Mouse (Mus musculus) bone marrow, adult 2 months (tissue): ENCODE results near the gene Faap100. TPM values are rescaled to one million over a fixed set of nuclear protein-coding genes. Genes with fewer than 3 reads are reported as not detected.
"Not testable (repeated sequence)": the region's sequence is repeated elsewhere in the genome, so short reads cannot be mapped to it uniquely, and the experiment has no call there.

Experiments
- H3K27ac ChIP-seq: fragments of 200-500 bp; 2 replicates; pipeline ENCODE4 v1.5.1; 2012; ENCODE audit warnings: low read depth, mild to moderate bottlenecking, control low read depth, inconsistent platforms, low read length; ENCODE audit not compliant: control insufficient read depth, poor library complexity, insufficient read depth
- H3K4me1 ChIP-seq: fragments of 200-500 bp; 2 replicates; pipeline ENCODE4 v1.6.1; 2011; ENCODE audit warnings: low read length; ENCODE audit not compliant: control insufficient read depth, insufficient read depth
- H3K4me3 ChIP-seq: fragments of 200-500 bp; replicated peaks from 2 replicates; pipeline ENCODE3; 2011; ENCODE audit warnings: mild to moderate bottlenecking, low read depth, low read length, control low read depth; ENCODE audit not compliant: control insufficient read depth
- CTCF ChIP-seq: fragments of 200-500 bp; IDR thresholded peaks from 2 replicates; pipeline ENCODE4 v1.5.1; 2011; ENCODE audit warnings: low read length, control low read depth; ENCODE audit not compliant: control insufficient read depth, insufficient read depth
- POLR2A ChIP-seq: fragments of 200-500 bp; IDR thresholded peaks from 2 replicates; pipeline ENCODE4 v1.6.1; 2011; ENCODE audit warnings: low read depth, mild to moderate bottlenecking, control low read depth, low read length, borderline replicate concordance; ENCODE audit not compliant: control insufficient read depth
- WGBS: fragments of 180-500 bp; shearing (Covaris S2); methylation state at CpG from one replicate; pipeline ENCODE4 v1.1.7; 2018; 5-methylcytosine and 5-hydroxymethylcytosine counted together
- polyA plus RNA-seq: library from polyadenylated mRNA; stranded (reverse); fragments of >200 nt; gene quantifications from 2 replicates; pipeline ENCODE4 v1.2.4, GENCODE M21; 2011; ENCODE audit warnings: low replicate concordance; ENCODE audit not compliant: missing spikeins, insufficient read depth, insufficient read length

Faap100 gene
- polyA plus RNA-seq, 1 experiment: 10.9 TPM

GRCm38 (mm10) chr11:120347791-120348683 is 30.5 kb downstream of the Faap100 start, which contains the start of gene Actg1:
TSS of gene Actg1 (minus strand) at chr11:120348542.
- Histone ChIP-seq H3K27ac (peak within 1 kb of the TSS; percentile 100), H3K4me1 (peaks cover 4% of the 10 kb centered on the region; the same call in 1 of the 2 replicates), H3K4me3 (peak within 1 kb of the TSS; percentile 92)
- no peak for TF ChIP-seq CTCF
- TF ChIP-seq POLR2A: peak; percentile 88
- 11% methylated on average over 103 of the region's 103 CpGs for WGBS

- Histone ChIP-seq H3K27ac (peak overlapping the region; percentile 100), H3K4me1 (peaks cover 1% of the 10 kb centered on the region; the same call in 1 of the 2 replicates), H3K4me3 (peak overlapping the region; percentile 92)
- WGBS: 2% methylated on average over 10 of the region's 10 CpGs
- no peak for TF ChIP-seq POLR2A
- no peak for TF ChIP-seq CTCF
Measured at GRCm38 (mm10) chr11:120347301-120347700, 31.3 kb downstream of the Faap100 start.

GRCm38 (mm10) chr11:120346383-120347034 is 32.1 kb downstream of the Faap100 start:
- not testable (repeated sequence) for H3K4me1 ChIP-seq, H3K27ac ChIP-seq
- peak overlapping the region; percentile 64 for H3K4me3 ChIP-seq
- 38% methylated on average over 11 of the region's 13 CpGs for WGBS

- 65% methylated on average over 1 of the region's 1 CpGs for WGBS
Measured at GRCm38 (mm10) chr11:120345067-120345681, 33.4 kb downstream of the Faap100 start.

GRCm38 (mm10) chr11:120344310-120344920 is 34.1 kb downstream of the Faap100 start:
- Histone ChIP-seq H3K4me1 (peaks cover 2% of the 10 kb centered on the region; the same call in 1 of the 2 replicates), H3K27ac (no peak overlapping the region), H3K4me3 (no peak overlapping the region)
- TF ChIP-seq POLR2A (no peak), CTCF (no peak)
- WGBS: 79% methylated on average over 5 of the region's 5 CpGs

More at GRCm38 (mm10) chr11:120345067-120345681, 33.4 kb downstream of the Faap100 start:
- no peak overlapping the region for H3K27ac ChIP-seq
- H3K4me1 ChIP-seq: peaks cover 2% of the 10 kb centered on the region; the same call in 1 of the 2 replicates
- TF ChIP-seq POLR2A: 0 out of 2 replicates have a peak, but pooled peaks have one; percentile 18
- TF ChIP-seq CTCF: no peak
- H3K4me3 ChIP-seq: no peak overlapping the region

GRCm38 (mm10) chr11:120343519-120344309 is 34.9 kb downstream of the Faap100 start:
- H3K4me1 ChIP-seq: peaks cover 2% of the 10 kb centered on the region; the same call in 1 of the 2 replicates
- 76% methylated on average over 5 of the region's 5 CpGs for WGBS
- H3K27ac ChIP-seq: no peak overlapping the region
- TF ChIP-seq CTCF (no peak), POLR2A (no peak)
- no peak overlapping the region for H3K4me3 ChIP-seq

- 81% methylated on average over 5 of the region's 5 CpGs for WGBS
- H3K4me3 ChIP-seq: no peak overlapping the region
- H3K4me1 ChIP-seq: peaks cover 2% of the 10 kb centered on the region; the same call in 1 of the 2 replicates
- TF ChIP-seq CTCF (no peak), POLR2A (no peak)
- H3K27ac ChIP-seq: no peak overlapping the region
Measured at GRCm38 (mm10) chr11:120342656-120343160, 35.9 kb downstream of the Faap100 start.
